Mouse (Mus musculus) kidney, postnatal 10 days (tissue): Measurements from ENCODE around the gene Fpr-rs6.

Experiments used
- DNase-seq: peaks from one replicate; pipeline ENCODE4 v3.0.0; 2021; ENCODE audit warnings: mixed read lengths

Gene Fpr-rs6

DNA sequence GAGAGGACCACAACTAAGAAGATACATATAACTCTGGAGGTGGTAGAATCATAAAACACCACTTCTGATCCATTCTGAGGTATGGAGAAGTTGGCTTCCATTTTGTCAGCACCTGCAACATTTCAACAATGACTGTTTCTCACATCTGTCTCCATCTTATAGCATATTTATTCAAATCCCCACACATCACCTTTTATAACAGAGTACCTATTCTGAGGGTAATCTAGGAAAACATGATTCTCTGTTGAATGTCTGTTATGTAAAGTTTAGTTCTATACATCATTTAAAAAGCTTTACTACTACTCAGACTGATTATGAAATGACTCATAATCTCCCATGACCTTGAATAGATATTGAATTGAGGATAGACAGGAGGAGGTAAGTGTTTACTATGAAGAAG lies at the start of gene Fpr-rs6:
TSS of gene Fpr-rs6 (minus strand) at position 101 of the 400 bp plus-strand sequence.
- DNase-seq, result no peak
